In genomic region chr3:135686419-135686818, GRCm38 (mm10) we compare ENCODE assay signal across 19 mouse cellular contexts. TPM values are rescaled to one million over a fixed set of nuclear protein-coding genes. Genes with fewer than 3 reads are reported as not detected.
A peak's percentile ranks its signal among the peaks of the same experiment; 100 is the strongest.
DNase-seq lines count a peak whose midpoint lies in the region; ATAC-seq and TF ChIP-seq lines count a peak whose summit lies in the region.
"Had no signal": no experiment of that assay in that cellular context is flagged by ENCODE, and none has a peak within 500 bp of the region (broad histone marks: within the 10 kb centered on the region; RNA-seq: fewer than 3 reads in every experiment).

No protein-coding gene starts in this region.

- no peaks in the 10 kb centered on the region for H3K27me3 ChIP-seq in heart, embryonic 16.5 days (ENCODE audit: control insufficient read depth, insufficient read depth, low read length)
- H3K27me3 ChIP-seq in heart, adult 2 months (ENCODE audit: control insufficient read depth, insufficient read depth, low read length), result no peaks in the 10 kb centered on the region
- H3K27me3 ChIP-seq in CH12.LX (replicated peaks), result no peaks in the 10 kb centered on the region
- H3K27me3 ChIP-seq: embryonic facial prominence, embryonic 15.5 days had no signal

- ATAC-seq in heart, embryonic 16.5 days (replicated peaks; ENCODE audit: extremely low read depth, insufficient read depth, low FRiP score), result no peak
- ATAC-seq: hindbrain, postnatal 0 days; liver, postnatal 0 days had no signal

- no peaks in the 10 kb centered on the region for H3K36me3 ChIP-seq in heart, embryonic 16.5 days (ENCODE audit: control insufficient read depth, insufficient read depth)
- peaks cover 23% of the 10 kb centered on the region for H3K36me3 ChIP-seq in heart, adult 2 months (ENCODE audit: control insufficient read depth, insufficient read depth, low read length)
- H3K36me3 ChIP-seq in CH12.LX (replicated peaks in 1 of 2; ENCODE audit: control insufficient read depth in 1 of 2, insufficient read depth in 1 of 2, low read length in 1 of 2) (peaks cover 1 to 38% of the 10 kb centered on the region in 2 experiments), macrophage (ENCODE audit: inconsistent target) (no peaks in the 10 kb centered on the region)
- H3K36me3 ChIP-seq: embryonic facial prominence, embryonic 15.5 days had no signal

- H3K4me1 ChIP-seq in heart, embryonic 16.5 days (ENCODE audit: control insufficient read depth, insufficient read depth, low read length), result peaks cover 58% of the 10 kb centered on the region
- H3K4me1 ChIP-seq in heart, adult 2 months (ENCODE audit: control insufficient read depth, insufficient read depth, low read length), result peaks cover 26% of the 10 kb centered on the region
- H3K4me1 ChIP-seq in CH12.LX (ENCODE audit: control insufficient read depth in 1 of 2, insufficient read depth in 2 of 2), result peaks cover 17 to 65% of the 10 kb centered on the region in 2 experiments

- 0 out of 2 replicates have a peak overlapping the region, but pooled peaks have one; percentile 3 for H3K4me3 ChIP-seq in heart, embryonic 16.5 days (ENCODE audit: low read length)
- H3K4me3 ChIP-seq in heart, adult 2 months, result no peak overlapping the region
- H3K4me3 ChIP-seq in CH12.LX (replicated peaks in 1 of 3; ENCODE audit: low read depth in 2 of 3, low read length in 2 of 3, poor library complexity in 1 of 3), result no peak overlapping the region
- no peak overlapping the region for H3K4me3 ChIP-seq in macrophage (ENCODE audit: inconsistent target)
- H3K4me3 ChIP-seq: embryonic facial prominence, embryonic 15.5 days; forebrain, embryonic 10.5 days had no signal

- TF ChIP-seq POLR2A in heart, adult 2 months (IDR thresholded peaks at IDR 0.05; ENCODE audit: insufficient read depth, low read depth, low read length), result no peak
- TF ChIP-seq POLR2A in CH12.LX (IDR thresholded peaks at IDR 0.05; ENCODE audit: low read depth, low read length), result no peak

- peak overlapping the region; percentile 67 for H3K27ac ChIP-seq in heart, embryonic 16.5 days (ENCODE audit: low read length)
- H3K27ac ChIP-seq in heart, adult 2 months, result no peak overlapping the region
- peak overlapping the region; percentile 20 for H3K27ac ChIP-seq in CH12.LX (ENCODE audit: insufficient read depth, low read depth)
- H3K27ac ChIP-seq in macrophage, result peak overlapping the region; percentile 45
- H3K27ac ChIP-seq: embryonic facial prominence, embryonic 15.5 days; forebrain, embryonic 10.5 days; hindbrain, postnatal 0 days had no signal

- TF ChIP-seq RAD21 in CH12.LX (IDR thresholded peaks at IDR 0.05; ENCODE audit: low read depth, low read length), result no peak

- in situ Hi-C loops in CH12.LX (cut with MboI; ENCODE audit: low pct_ligation_motif_present, low pct_unique_long_range_greater_than_20kb, low sequenced_read_pairs), result no loop called here

- peaks cover 2% of the 10 kb centered on the region for H3K79me2 ChIP-seq in heart, adult 2 months (replicated peaks; ENCODE audit: control insufficient read depth, insufficient read depth, low read length)
- H3K79me2 ChIP-seq in CH12.LX (replicated peaks; ENCODE audit: control insufficient read depth, extremely low read depth, insufficient read depth, poor library complexity, severe bottlenecking) (peaks cover 89% of the 10 kb centered on the region), macrophage (ENCODE audit: inconsistent target) (peaks cover 92% of the 10 kb centered on the region)

- TF ChIP-seq CTCF in heart, adult 2 months (IDR thresholded peaks at IDR 0.05), result no peak
- no peak for TF ChIP-seq CTCF in CH12.LX (conservative IDR thresholded peaks at IDR 0.05 in 1 of 2, IDR thresholded peaks at IDR 0.05 in 1 of 2; ENCODE audit: low read depth in 2 of 2, low read length in 2 of 2)

- 51% methylated on average over 5 of the region's 5 CpGs for WGBS in heart, embryonic 16.5 days
- WGBS in heart, adult 2 months, result 68% methylated on average over 5 of the region's 5 CpGs
- WGBS in macrophage (ENCODE audit: missing documents), result 3% methylated on average over 5 of the region's 5 CpGs

- dilution Hi-C loops in CH12.LX (cut with MboI; ENCODE audit: extremely low pct_ligation_motif_present, extremely low pct_unique_long_range_greater_than_20kb, low sequenced_read_pairs), result no loop called here

- intact Hi-C loops in heart, adult 2 months (cut with DNase I), result no loop called here

- TF ChIP-seq EP300 in heart, adult 2 months (IDR thresholded peaks at IDR 0.05; ENCODE audit: insufficient read depth, low read depth, low read length), result no peak
- TF ChIP-seq EP300 in CH12.LX (IDR thresholded peaks at IDR 0.05; ENCODE audit: low read length), result peak; percentile 41; the same call in 1 of the 2 replicates

- H3K9me3 ChIP-seq in heart, embryonic 16.5 days (replicated peaks; ENCODE audit: control insufficient read depth, low read length), result no peaks in the 10 kb centered on the region
- no peaks in the 10 kb centered on the region for H3K9me3 ChIP-seq in CH12.LX (replicated peaks; ENCODE audit: low read length)
- H3K9me3 ChIP-seq: embryonic facial prominence, embryonic 15.5 days had no signal

- H3K9ac ChIP-seq in heart, embryonic 16.5 days (ENCODE audit: low read length), result peak overlapping the region; percentile 52; the same call in 1 of the 2 replicates
- no peak overlapping the region for H3K9ac ChIP-seq in heart, adult 2 months (ENCODE audit: low read depth, low read length)
- no peak overlapping the region for H3K9ac ChIP-seq in CH12.LX (ENCODE audit: insufficient read depth, low read depth)
- H3K9ac ChIP-seq: embryonic facial prominence, embryonic 15.5 days; liver, postnatal 0 days had no signal

- peak; percentile 31 for DNase-seq in embryo, embryonic 10 days (ENCODE audit: low spot score)
- DNase-seq in embryo, embryonic 10.5 days (ENCODE audit: low spot score), result no peak
- no peak for DNase-seq in heart, adult 2 months
- DNase-seq in CH12.LX (ENCODE audit: extremely low read depth), result peak; percentile 73
- no peak for DNase-seq in kidney, adult 8-10 months
- no peak for DNase-seq in ovary, postnatal 36 days (ENCODE audit: low spot score)
- DNase-seq: adrenal gland, postnatal 10 days; cerebellum, adult 2 months; heart, postnatal 36 days; kidney, adult 9 months; liver, postnatal 0 days; lung, postnatal 36 days; midbrain, embryonic 14.5 days; thymus, postnatal 4 days had no signal

- peak overlapping the region; percentile 4; the same call in 1 of the 2 replicates for H3K4me2 ChIP-seq in heart, embryonic 16.5 days (ENCODE audit: low read depth, low read length)
- H3K4me2 ChIP-seq in CH12.LX (ENCODE audit: insufficient read depth, low read depth, poor library complexity, severe bottlenecking), result peak overlapping the region; percentile 3; the same call in 1 of the 2 replicates
- H3K4me2 ChIP-seq: embryonic facial prominence, embryonic 15.5 days had no signal

TF ChIP-seq in CH12.LX, 34 proteins besides CTCF, POLR2A, EP300 and RAD21:
- TF ChIP-seq UBTF (IDR thresholded peaks at IDR 0.05; ENCODE audit: low read depth, low read length), result peak; percentile 53; the same call in 1 of the 2 replicates
- no peak for TF ChIP-seq JUND (conservative IDR thresholded peaks at IDR 0.05; ENCODE audit: low read depth, low read length)
- TF ChIP-seq MEF2A (IDR thresholded peaks at IDR 0.05; ENCODE audit: borderline replicate concordance, low read depth, low read length), result no peak
- 0 out of 2 replicates have a peak, but pooled peaks have one; percentile 19 for TF ChIP-seq TBP (conservative IDR thresholded peaks at IDR 0.05; ENCODE audit: low read depth, low read length)
- peak; percentile 75 for TF ChIP-seq MYC (IDR thresholded peaks at IDR 0.05; ENCODE audit: low read depth, low read length)
- no peak for TF ChIP-seq ZNF384 (IDR thresholded peaks at IDR 0.05; ENCODE audit: low read depth, low read length)
- TF ChIP-seq ZC3H11A (IDR thresholded peaks at IDR 0.05; ENCODE audit: low read depth, low read length), result no peak
- TF ChIP-seq USF2 (conservative IDR thresholded peaks at IDR 0.05; ENCODE audit: low read depth, low read length), result peak; percentile 13; the same call in 1 of the 2 replicates
- 0 out of 2 replicates have a peak, but pooled peaks have one; percentile 23 for TF ChIP-seq BHLHE40 (IDR thresholded peaks at IDR 0.05; ENCODE audit: low read depth, low read length)
- peak; percentile 84; the same call in 1 of the 2 replicates for TF ChIP-seq MAX (IDR thresholded peaks at IDR 0.05; ENCODE audit: low read length)
- peak; percentile 65; the same call in 1 of the 2 replicates for TF ChIP-seq IRF4 (IDR thresholded peaks at IDR 0.05; ENCODE audit: low read depth, low read length)
- no peak for TF ChIP-seq ELF1 (IDR thresholded peaks at IDR 0.05; ENCODE audit: low read depth, low read length)
TF ChIP-seq in CH12.LX: peak in this region for 7.

RNA-seq across cellular contexts. Expression of gene Nfkb1, which starts 4.9 kb away (rescaled TPM):
- 21.7 and 24.0 TPM in 2 replicates for polyA plus RNA-seq in heart, embryonic 16.5 days (2015; fragmentation: Nextera tagmentation; extraction: Ambion mirVana)
- total RNA-seq in heart, adult 2 months (2021), result 10 to 100 TPM; 33.5 to 33.6 TPM
- 44.4 and 57.3 TPM in 2 replicates for polyA plus RNA-seq in heart, adult 2 months (2012; rRNA removed)
- total RNA-seq in CH12.LX (2012; rRNA removed) (256 and 271 TPM in 2 replicates), CH12.LX (2014; rRNA removed) (351 and 369 TPM in 2 replicates)
- polyA plus RNA-seq in CH12.LX (2012; ENCODE audit: insufficient read length, low read depth) (283 and 346 TPM in 2 replicates), macrophage (2018) (53.4 to 75.8 TPM (median 67.8 TPM) in 3 replicates)
- total RNA-seq in macrophage (2018; cell fraction: chromatin; rRNA removed), result 1,000 to 10,000 TPM in 9 of 26 experiments, 100 to 1,000 TPM in 17; 210 to 2,594 (median 315) TPM
- 100 to 1,000 TPM in 7 of 26 experiments, 10 to 100 TPM in 19; 65.3 to 373 (median 86.8) TPM for total RNA-seq in macrophage (2018; cell fraction: cytosol; rRNA removed)
- 1,000 to 10,000 TPM in 4 of 26 experiments, 100 to 1,000 TPM in 22; 141 to 1,348 (median 289) TPM for total RNA-seq in macrophage (2018; cell fraction: nucleus; rRNA removed)

Comparison
In these comparisons a context has a peak if more than half of its experiments do, and no peak if none do; other contexts are left out.
1. DNase-seq: peak in embryo, embryonic 10 days (single experiment) and CH12.LX (single experiment); none in embryo, embryonic 10.5 days (single experiment), heart, adult 2 months (0 of 2), kidney, adult 8-10 months (0 of 2) and ovary, postnatal 36 days (single experiment).